ENCODE assay signal across 9 mouse cellular contexts in genomic region chr4:44199968-44200367, GRCm38 (mm10). TPM values are rescaled to one million over a fixed set of nuclear protein-coding genes. Genes with fewer than 3 reads are reported as not detected.
A peak's percentile ranks its signal among the peaks of the same experiment; 100 is the strongest.
DNase-seq lines count a peak whose midpoint lies in the region; ATAC-seq and TF ChIP-seq lines count a peak whose summit lies in the region.
"Had no signal": no experiment of that assay in that cellular context is flagged by ENCODE, and none has a peak within 500 bp of the region (broad histone marks: within the 10 kb centered on the region; RNA-seq: fewer than 3 reads in every experiment).

No protein-coding gene starts in this region.

- no peak overlapping the region for H3K4me2 ChIP-seq in intestine, postnatal 0 days (replicated peaks; ENCODE audit: low read depth)
- H3K4me2 ChIP-seq in intestine, embryonic 15.5 days (replicated peaks) = no peak overlapping the region
- H3K4me2 ChIP-seq: embryonic facial prominence, embryonic 13.5 days; neural tube, embryonic 13.5 days had no signal

- no peak for ATAC-seq in intestine, postnatal 0 days
- ATAC-seq in intestine, embryonic 15.5 days = no peak

- H3K27ac ChIP-seq in intestine, postnatal 0 days (ENCODE audit: low read depth, low read length) = no peak overlapping the region
- H3K27ac ChIP-seq in intestine, embryonic 15.5 days = no peak overlapping the region
- H3K27ac ChIP-seq: embryonic facial prominence, embryonic 13.5 days; neural tube, embryonic 13.5 days had no signal

- no peaks in the 10 kb centered on the region for H3K4me1 ChIP-seq in intestine, postnatal 0 days (replicated peaks; ENCODE audit: control insufficient read depth, insufficient read depth, low read length)
- no peaks in the 10 kb centered on the region for H3K4me1 ChIP-seq in intestine, embryonic 15.5 days (replicated peaks)
- H3K4me1 ChIP-seq: embryonic facial prominence, embryonic 13.5 days; neural tube, embryonic 13.5 days had no signal

- no peaks in the 10 kb centered on the region for H3K36me3 ChIP-seq in intestine, postnatal 0 days (ENCODE audit: control insufficient read depth, insufficient read depth)
- H3K36me3 ChIP-seq in intestine, embryonic 15.5 days = no peaks in the 10 kb centered on the region
- H3K36me3 ChIP-seq: embryonic facial prominence, embryonic 13.5 days; neural tube, embryonic 13.5 days had no signal

- no peaks in the 10 kb centered on the region for H3K9me3 ChIP-seq in intestine, postnatal 0 days (ENCODE audit: control insufficient read depth)
- no peaks in the 10 kb centered on the region for H3K9me3 ChIP-seq in intestine, embryonic 15.5 days
- H3K9me3 ChIP-seq: embryonic facial prominence, embryonic 13.5 days; neural tube, embryonic 13.5 days had no signal

- no peak overlapping the region for H3K9ac ChIP-seq in intestine, postnatal 0 days (ENCODE audit: low read depth, low read length)
- H3K9ac ChIP-seq in intestine, embryonic 15.5 days = no peak overlapping the region
- H3K9ac ChIP-seq: embryonic facial prominence, embryonic 13.5 days; neural tube, embryonic 13.5 days had no signal

- peak; percentile 76 for TF ChIP-seq CTCF in intestine, postnatal 0 days (IDR thresholded peaks at IDR 0.05; ENCODE audit: low read depth)

- DNase-seq in A20 (ENCODE audit: low read depth, low spot score) = peak; percentile 54
- peak; percentile 7 to 42 for DNase-seq in CD8-positive naive resting alpha-beta T cell, adult 2 months (ENCODE audit: low read depth in 2 of 2, low spot score in 2 of 2)
- DNase-seq in kidney, postnatal 10 days = peak; percentile 65
- peak; percentile 56 for DNase-seq in thymus, postnatal 14 days
- DNase-seq in left cerebral cortex, adult 11 months (ENCODE audit: low spot score) = no peak

- H3K27me3 ChIP-seq in intestine, postnatal 0 days (replicated peaks; ENCODE audit: control insufficient read depth, insufficient read depth, low read length) = no peaks in the 10 kb centered on the region
- no peaks in the 10 kb centered on the region for H3K27me3 ChIP-seq in intestine, embryonic 15.5 days (replicated peaks)
- H3K27me3 ChIP-seq: embryonic facial prominence, embryonic 13.5 days; neural tube, embryonic 13.5 days had no signal

- 79% methylated on average over 1 of the region's 1 CpGs for WGBS in intestine, postnatal 0 days
- WGBS in intestine, embryonic 15.5 days = 75% methylated on average over 1 of the region's 1 CpGs

- no peak overlapping the region for H3K4me3 ChIP-seq in intestine, postnatal 0 days (ENCODE audit: low read depth, low read length)
- no peak overlapping the region for H3K4me3 ChIP-seq in intestine, embryonic 15.5 days (replicated peaks)
- H3K4me3 ChIP-seq: embryonic facial prominence, embryonic 13.5 days; neural tube, embryonic 13.5 days had no signal

RNA-seq across cellular contexts. Expression of gene Rnf38, which starts 33.6 kb away (rescaled TPM):
- 6.0 and 6.5 TPM in 2 replicates for polyA plus RNA-seq in intestine, postnatal 0 days (2015; fragmentation: Nextera tagmentation; extraction: Ambion mirVana)
- polyA plus RNA-seq in intestine, embryonic 15.5 days (2015; fragmentation: Nextera tagmentation; extraction: Ambion mirVana) = 12.6 and 14.6 TPM in 2 replicates
